Mouse (Mus musculus): Measurements from ENCODE around the gene Fah.

Fah gene

DNA sequence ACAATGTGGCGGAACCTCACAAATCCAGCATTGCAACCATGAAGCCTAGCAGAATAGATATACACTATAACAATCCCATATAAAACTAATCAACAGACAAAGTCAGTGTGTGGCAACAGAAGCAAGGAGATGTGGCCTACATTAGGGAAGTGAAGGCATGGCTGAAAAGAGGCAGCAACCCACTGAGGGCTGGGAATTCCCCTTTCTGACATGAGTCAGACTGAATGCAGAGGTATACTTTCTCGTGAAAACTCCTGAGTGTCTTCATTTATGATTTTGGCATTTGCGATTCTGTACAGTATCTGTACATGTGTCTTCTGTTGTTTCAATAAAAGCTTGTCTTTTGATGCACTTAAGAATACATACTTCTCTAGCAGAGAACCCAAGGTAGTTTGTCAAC is 15.2 kb downstream of the Fah start:
- H3K4me1 ChIP-seq (replicated peaks; ENCODE audit: low read depth, low read length) = no peaks in the 10 kb centered on the region
- no peak overlapping the region for H3K4me3 ChIP-seq (replicated peaks; ENCODE audit: low read length)
- no peak for TF ChIP-seq NANOG (IDR thresholded peaks at IDR 0.05; ENCODE audit: borderline replicate concordance, low read length)
- no peak for TF ChIP-seq POU5F1 (IDR thresholded peaks at IDR 0.05; ENCODE audit: borderline replicate concordance, low read length)
- TF ChIP-seq CTCF (conservative IDR thresholded peaks at IDR 0.05; ENCODE audit: low read length) = no peak
- H3K9me3 ChIP-seq (ENCODE audit: low read length) = no peaks in the 10 kb centered on the region
- no peaks in the 10 kb centered on the region for H3K27me3 ChIP-seq (ENCODE audit: insufficient read depth, low read length)
- H3K36me3 ChIP-seq (ENCODE audit: insufficient read depth, low read length) = peaks cover 26% of the 10 kb centered on the region

DNA sequence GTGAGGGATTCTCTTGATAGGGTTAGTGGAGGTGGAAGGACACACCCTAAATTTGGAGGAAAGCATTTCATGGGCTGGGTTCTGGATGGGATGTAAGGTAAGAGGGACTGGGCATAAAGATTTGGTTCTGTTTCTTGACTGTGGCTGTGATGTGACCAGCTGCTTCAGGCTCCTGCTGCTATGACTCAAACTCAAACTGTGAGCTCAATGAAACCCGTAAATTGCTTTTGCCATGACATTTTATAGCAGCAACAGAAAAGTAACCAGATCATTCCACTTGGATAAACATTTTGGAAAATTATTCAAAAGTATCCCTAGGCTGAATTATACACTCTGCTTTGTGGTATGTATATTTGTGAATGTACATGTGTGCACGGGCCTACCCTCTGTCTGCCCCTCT is 15.9 kb downstream of the Fah start:
- peaks cover 26% of the 10 kb centered on the region for H3K36me3 ChIP-seq (ENCODE audit: insufficient read depth, low read length)
- no peak for TF ChIP-seq CTCF (conservative IDR thresholded peaks at IDR 0.05; ENCODE audit: low read length)
- no peak for TF ChIP-seq POU5F1 (IDR thresholded peaks at IDR 0.05; ENCODE audit: borderline replicate concordance, low read length)
- no peak for TF ChIP-seq NANOG (IDR thresholded peaks at IDR 0.05; ENCODE audit: borderline replicate concordance, low read length)
- H3K9me3 ChIP-seq (ENCODE audit: low read length) = no peaks in the 10 kb centered on the region

DNA sequence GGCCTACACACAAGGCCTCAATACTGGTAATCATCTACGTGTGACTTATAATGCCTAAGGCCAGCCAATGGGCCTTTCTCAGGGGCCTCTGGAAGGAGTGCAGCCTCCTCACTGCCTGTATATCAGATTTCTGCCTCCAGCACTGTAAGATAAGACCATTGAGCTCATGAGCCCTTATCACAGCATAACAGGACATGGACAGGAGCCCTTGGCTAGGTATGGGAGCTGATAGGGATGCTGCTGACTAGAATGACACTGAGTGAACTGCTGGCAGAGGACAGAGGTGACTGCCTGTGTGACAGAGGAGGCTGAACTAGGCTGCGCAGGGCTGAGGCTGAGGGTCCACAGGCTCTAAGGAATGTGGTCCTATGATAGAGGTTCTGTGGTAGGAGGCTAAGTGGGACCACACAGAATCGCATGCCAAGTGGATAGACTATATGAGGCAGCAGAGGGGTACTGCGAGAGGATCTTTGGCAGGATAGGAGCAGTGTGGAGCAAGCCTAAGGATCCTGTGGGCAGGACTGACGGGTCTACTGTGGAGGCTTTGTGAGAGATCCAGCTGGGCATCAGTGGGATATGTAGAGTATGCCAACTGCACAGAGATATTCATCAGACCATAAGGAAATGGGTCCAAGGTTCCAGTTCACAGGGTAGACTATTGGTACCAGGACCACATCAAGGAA is 19.3 kb downstream of the Fah start:
- no peaks in the 10 kb centered on the region for H3K4me1 ChIP-seq (replicated peaks; ENCODE audit: low read depth, low read length)
- no peaks in the 10 kb centered on the region for H3K27me3 ChIP-seq (ENCODE audit: insufficient read depth, low read length)
- no peak overlapping the region for H3K4me3 ChIP-seq (replicated peaks; ENCODE audit: low read length)
- H3K9me3 ChIP-seq (ENCODE audit: low read length) = no peaks in the 10 kb centered on the region
- TF ChIP-seq NANOG (IDR thresholded peaks at IDR 0.05; ENCODE audit: borderline replicate concordance, low read length) (no peak), CTCF (conservative IDR thresholded peaks at IDR 0.05; ENCODE audit: low read length) (no peak), POU5F1 (IDR thresholded peaks at IDR 0.05; ENCODE audit: borderline replicate concordance, low read length) (no peak)
- peaks cover 8% of the 10 kb centered on the region for H3K36me3 ChIP-seq (ENCODE audit: insufficient read depth, low read length)

More for the DNA sequence above, 15.9 kb downstream of the Fah start:
- H3K27me3 ChIP-seq (ENCODE audit: insufficient read depth, low read length) = no peaks in the 10 kb centered on the region
- no peaks in the 10 kb centered on the region for H3K4me1 ChIP-seq (replicated peaks; ENCODE audit: low read depth, low read length)
- H3K4me3 ChIP-seq (replicated peaks; ENCODE audit: low read length) = no peak overlapping the region

DNA sequence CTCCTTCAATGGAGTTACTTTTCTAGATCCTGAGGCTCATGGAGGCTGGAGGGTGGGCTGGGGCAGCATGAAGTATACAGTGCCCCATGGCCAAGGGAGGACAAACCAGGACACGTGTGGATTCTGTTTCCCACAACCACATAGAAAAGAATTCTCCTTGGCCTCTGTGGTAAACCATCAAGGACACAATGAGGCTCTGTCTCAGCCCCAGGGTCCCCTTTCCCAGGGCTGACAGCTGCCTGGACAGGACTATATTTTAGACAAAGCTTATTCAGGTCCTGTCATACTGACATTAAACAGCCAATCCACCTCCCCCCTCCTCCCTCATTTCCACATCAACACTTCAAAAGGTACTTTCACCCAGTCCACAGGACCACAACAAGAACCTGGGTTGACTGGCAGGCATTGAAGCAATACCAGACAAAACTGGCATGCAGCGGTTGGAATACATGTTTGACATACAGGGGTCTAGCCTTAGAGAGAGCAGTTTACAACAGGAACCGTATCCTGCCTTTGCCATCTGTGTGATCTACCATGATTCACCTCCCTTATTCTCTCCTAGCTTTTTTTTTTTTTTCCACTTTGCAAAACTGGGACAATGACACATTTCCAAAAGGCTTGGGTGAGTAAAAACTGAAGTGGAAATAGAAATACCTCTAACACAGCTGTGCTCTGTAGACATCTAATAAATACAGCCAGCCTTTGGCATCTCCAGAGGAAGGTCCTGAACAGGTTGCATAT is 20.0 kb downstream of the Fah start:
- Histone ChIP-seq H3K27me3 (ENCODE audit: insufficient read depth, low read length) (no peaks in the 10 kb centered on the region), H3K4me3 (replicated peaks; ENCODE audit: low read length) (no peak overlapping the region), H3K4me1 (replicated peaks; ENCODE audit: low read depth, low read length) (no peaks in the 10 kb centered on the region), H3K36me3 (ENCODE audit: insufficient read depth, low read length) (peaks cover under 1% of the 10 kb centered on the region; the same call in 1 of the 2 replicates), H3K9me3 (ENCODE audit: low read length) (no peaks in the 10 kb centered on the region)
- no peak for TF ChIP-seq CTCF (conservative IDR thresholded peaks at IDR 0.05; ENCODE audit: low read length)

DNA sequence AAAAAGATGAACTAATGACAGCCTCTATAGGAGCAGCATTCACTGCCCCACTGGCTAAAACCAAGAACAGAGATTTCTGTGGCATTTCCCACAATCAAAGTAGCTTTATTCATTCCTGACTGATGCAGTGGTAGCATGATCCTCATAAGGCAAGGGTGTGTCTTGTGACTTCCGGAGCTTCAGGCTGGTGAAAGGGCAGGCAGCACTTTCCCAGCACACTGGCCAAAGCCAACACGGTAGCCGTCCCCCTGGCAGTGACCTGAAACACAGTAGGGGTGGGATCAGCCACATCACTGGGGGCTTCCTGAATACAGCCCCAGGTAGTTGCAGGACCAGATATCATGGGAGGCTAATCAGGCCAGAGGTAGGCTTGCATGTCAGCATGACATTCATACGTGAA is 21.4 kb downstream of the Fah start:
- H3K36me3 ChIP-seq (ENCODE audit: insufficient read depth, low read length) = no peaks in the 10 kb centered on the region
- no peaks in the 10 kb centered on the region for H3K9me3 ChIP-seq (ENCODE audit: low read length)
- no peaks in the 10 kb centered on the region for H3K27me3 ChIP-seq (ENCODE audit: insufficient read depth, low read length)
- no peak overlapping the region for H3K4me3 ChIP-seq (replicated peaks; ENCODE audit: low read length)
- H3K4me1 ChIP-seq (replicated peaks; ENCODE audit: low read depth, low read length) = no peaks in the 10 kb centered on the region
- TF ChIP-seq POU5F1 (IDR thresholded peaks at IDR 0.05; ENCODE audit: borderline replicate concordance, low read length) = no peak
- TF ChIP-seq CTCF (conservative IDR thresholded peaks at IDR 0.05; ENCODE audit: low read length) = no peak
- TF ChIP-seq NANOG (IDR thresholded peaks at IDR 0.05; ENCODE audit: borderline replicate concordance, low read length) = no peak

DNA sequence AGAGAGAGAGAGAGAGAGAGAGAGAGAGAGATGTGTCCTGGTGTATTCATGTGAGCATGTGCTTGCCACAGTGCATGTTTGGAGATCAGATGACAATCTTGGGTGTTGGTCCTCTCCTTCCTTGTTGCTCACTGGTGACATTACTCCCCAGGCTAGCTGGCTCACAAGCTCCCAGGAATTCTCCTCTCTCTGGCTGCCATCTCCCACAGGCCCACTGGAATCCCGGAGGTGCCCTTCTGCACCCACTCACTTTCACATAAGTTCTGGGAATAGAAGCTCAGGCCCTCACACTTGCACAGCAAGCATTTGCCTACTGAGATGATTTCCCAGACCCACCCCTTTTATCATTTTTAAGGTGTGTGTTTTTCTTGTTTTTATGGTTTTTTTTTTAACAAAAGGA is 26.8 kb downstream of the Fah start:
- no peak for TF ChIP-seq NANOG (IDR thresholded peaks at IDR 0.05; ENCODE audit: borderline replicate concordance, low read length)
- Histone ChIP-seq H3K27me3 (ENCODE audit: insufficient read depth, low read length) (no peaks in the 10 kb centered on the region), H3K4me1 (replicated peaks; ENCODE audit: low read depth, low read length) (no peaks in the 10 kb centered on the region; the same call in 1 of the 2 replicates), H3K4me3 (replicated peaks; ENCODE audit: low read length) (no peak overlapping the region), H3K36me3 (ENCODE audit: insufficient read depth, low read length) (no peaks in the 10 kb centered on the region), H3K9me3 (ENCODE audit: low read length) (peaks cover 16% of the 10 kb centered on the region)

DNA sequence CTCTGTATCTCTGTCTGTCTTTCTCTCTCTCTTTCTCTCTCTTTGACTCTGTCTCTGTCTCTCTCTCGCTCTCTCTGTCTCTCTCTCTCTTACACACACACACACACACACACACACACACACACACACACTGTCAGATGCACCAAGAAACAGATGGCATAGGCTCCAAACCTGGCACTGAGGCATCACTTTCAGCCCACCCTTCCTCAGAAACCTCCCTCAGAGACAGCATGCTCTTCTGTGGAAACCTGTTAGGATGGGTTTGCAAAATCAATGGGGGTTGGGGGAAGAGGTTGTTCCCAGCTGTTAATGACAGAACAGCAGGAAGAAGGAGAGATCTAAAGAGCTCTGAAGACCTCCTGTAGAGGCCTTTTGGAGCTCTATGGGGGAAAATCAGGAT is 27.7 kb downstream of the Fah start:
- no peak for TF ChIP-seq POU5F1 (IDR thresholded peaks at IDR 0.05; ENCODE audit: borderline replicate concordance, low read length)
- TF ChIP-seq CTCF (conservative IDR thresholded peaks at IDR 0.05; ENCODE audit: low read length) = no peak
- TF ChIP-seq NANOG (IDR thresholded peaks at IDR 0.05; ENCODE audit: borderline replicate concordance, low read length) = no peak

DNA sequence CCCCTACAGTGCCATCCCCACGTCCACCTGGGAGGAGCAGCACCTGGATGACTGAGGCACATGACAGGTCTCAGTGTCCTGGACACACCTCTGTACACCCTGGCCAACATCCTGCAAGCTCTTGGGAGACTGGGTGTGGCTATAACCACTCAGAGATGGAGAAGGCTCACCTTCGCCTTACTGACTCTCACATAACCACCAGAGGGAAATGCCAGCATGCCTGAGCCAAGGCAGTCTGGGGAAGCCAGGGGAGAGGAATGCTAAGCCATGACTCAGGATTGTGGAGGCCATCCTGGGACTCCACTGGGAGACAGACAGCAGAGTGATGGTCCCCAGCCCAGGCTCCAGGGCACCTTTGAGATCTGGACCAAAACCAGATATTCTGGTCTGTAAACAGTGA is 29.5 kb downstream of the Fah start:
- H3K4me1 ChIP-seq (replicated peaks; ENCODE audit: low read depth, low read length) = no peaks in the 10 kb centered on the region; the same call in 1 of the 2 replicates
- TF ChIP-seq POU5F1 (IDR thresholded peaks at IDR 0.05; ENCODE audit: borderline replicate concordance, low read length) (no peak), NANOG (IDR thresholded peaks at IDR 0.05; ENCODE audit: borderline replicate concordance, low read length) (no peak), CTCF (conservative IDR thresholded peaks at IDR 0.05; ENCODE audit: low read length) (no peak)
- H3K27me3 ChIP-seq (ENCODE audit: insufficient read depth, low read length) = no peaks in the 10 kb centered on the region
- H3K4me3 ChIP-seq (replicated peaks; ENCODE audit: low read length) = no peak overlapping the region
- H3K9me3 ChIP-seq (ENCODE audit: low read length) = peaks cover 21% of the 10 kb centered on the region
- H3K36me3 ChIP-seq (ENCODE audit: insufficient read depth, low read length) = no peaks in the 10 kb centered on the region

More for the DNA sequence above, 27.7 kb downstream of the Fah start:
- H3K4me1 ChIP-seq (replicated peaks; ENCODE audit: low read depth, low read length) = no peaks in the 10 kb centered on the region; the same call in 1 of the 2 replicates
- no peak overlapping the region for H3K4me3 ChIP-seq (replicated peaks; ENCODE audit: low read length)
- no peaks in the 10 kb centered on the region for H3K36me3 ChIP-seq (ENCODE audit: insufficient read depth, low read length)
- H3K27me3 ChIP-seq (ENCODE audit: insufficient read depth, low read length) = no peaks in the 10 kb centered on the region
- H3K9me3 ChIP-seq (ENCODE audit: low read length) = peaks cover 21% of the 10 kb centered on the region

All from E14TG2a.4 (cell line).